Mouse (Mus musculus) monocyte, adult 2 months (primary cell): ENCODE data around the gene Dct.
A peak's percentile ranks its signal among the peaks of the same experiment; 100 is the strongest.

Experiments used
- DNase-seq, 2 experiments: peaks; one replicate each; pipeline ENCODE4 v3.0.0; 2022; ENCODE audit warnings: low spot score in 2 of 2, low read depth in 1 of 2

The Dct gene

DNA sequence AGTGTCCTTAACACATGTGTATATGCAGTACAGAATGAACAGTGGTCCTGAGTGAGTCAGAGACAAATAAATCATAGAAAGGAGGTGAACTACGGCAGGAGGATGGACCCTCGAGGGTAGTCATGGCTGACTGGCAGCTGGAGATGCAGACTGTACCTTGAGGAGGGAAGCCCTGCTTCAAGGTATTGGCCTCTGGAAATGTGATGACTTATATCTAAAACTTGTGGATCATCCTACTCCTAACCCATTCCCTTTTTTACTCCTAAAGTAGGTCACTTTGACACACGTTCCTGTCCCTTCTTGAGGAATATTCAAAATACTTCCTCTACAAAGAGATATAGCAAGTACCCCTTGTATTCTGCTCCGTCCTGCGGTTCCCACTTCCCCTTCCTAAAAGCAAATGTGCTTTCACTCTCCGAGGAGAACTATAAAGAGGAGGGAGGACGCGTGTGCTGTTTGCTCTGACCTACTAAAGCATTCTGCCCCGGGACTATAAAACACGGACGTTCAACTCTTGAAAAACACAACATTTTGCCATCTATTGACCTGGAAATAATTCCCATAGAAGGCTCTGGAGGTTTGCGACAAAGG lies 2.3 kb downstream of the Dct start:
- peak in 1 of 2 experiments; percentile 10 for DNase-seq

GRCm38 (mm10) chr14:118042963-118043362 lies 9.1 kb downstream of the Dct start:
- no peak for DNase-seq

DNA sequence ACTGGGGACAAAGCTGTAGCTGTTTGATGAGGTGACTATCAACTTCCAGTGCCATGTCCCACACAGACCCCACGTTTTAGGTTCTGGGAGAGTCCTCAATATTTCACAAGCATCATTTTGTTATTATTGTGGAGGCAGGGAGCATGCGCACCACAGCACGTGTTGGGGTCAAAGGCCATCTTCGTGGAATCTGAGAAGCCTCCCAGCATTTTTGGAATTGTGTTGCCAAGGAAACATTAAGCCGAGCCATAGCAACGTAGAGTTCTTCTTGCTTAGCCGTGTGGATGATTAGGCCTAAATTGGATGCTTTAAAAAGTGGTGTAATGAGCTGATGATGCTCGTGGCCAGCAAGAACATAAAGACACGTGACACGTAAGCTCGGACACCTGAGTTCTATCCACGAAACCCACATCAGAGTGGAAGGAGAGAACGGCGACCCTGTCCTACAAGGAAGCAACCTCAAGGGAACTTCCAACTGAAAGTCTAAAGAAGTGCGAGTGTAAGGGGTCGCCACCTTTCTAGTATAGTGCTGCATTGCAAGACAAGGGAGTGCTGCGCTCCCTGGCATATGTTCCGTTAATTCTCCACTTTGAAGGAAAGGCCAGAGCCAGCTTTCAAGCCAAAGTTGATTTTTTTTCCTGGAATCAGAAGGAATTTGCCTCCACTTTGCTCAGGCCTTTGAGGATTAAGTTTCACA lies 9.8 kb downstream of the Dct start:
- DNase-seq = no peak

DNA sequence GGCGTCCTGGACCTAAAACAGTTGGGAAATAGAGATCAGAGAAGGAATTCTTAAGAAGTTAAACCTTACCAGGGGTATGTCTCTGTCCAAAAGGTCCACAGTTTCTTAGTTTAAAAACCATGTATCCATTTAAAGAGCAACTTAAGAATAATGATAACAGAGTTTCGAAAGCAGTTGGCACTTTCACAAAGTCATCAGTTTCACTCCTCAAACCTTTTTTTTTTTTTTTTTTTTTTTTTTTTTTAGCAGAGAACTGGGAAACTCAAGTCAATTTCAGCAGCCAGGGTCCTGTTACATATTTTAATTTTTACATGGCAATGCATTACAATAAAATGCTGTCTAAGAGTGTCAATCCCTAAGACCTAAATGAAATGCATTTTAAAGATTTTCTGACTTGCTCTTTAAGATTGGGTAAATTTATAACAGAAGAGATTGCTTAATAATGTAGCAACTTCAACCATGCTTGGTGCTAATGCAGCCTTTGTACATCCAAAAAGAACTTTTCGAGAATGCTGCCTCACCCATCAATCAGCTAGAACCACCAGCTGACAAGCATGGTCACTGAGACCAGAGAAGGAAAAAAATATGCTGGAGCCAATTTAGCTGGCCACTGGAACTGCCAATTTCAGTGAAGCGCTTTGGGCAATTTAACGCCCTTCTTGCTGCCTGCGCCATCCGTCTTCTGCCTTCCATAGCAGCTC lies 11.3 kb downstream of the Dct start:
- no peak for DNase-seq

DNA sequence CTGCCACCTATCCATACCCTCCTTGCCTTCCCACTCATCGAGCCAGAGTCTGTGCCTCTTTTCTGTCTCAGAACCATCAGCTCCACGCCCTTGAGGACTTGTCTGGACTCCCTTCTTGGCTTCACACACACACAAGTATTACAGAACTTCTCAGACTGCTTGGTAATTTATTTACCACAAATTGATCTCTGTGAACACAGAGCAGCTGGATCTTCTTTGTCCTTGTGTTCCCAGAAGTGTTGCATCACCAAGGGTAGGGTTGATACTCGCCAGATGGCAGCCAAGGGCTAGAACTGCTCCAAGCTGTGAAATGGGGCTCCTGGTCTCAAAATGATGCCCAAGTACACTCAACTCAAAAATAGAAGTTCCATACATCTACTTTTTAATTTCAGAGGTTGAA lies 13.0 kb downstream of the Dct start:
- no peak for DNase-seq

- DNase-seq = no peak
Observed at GRCm38 (mm10) chr14:118027564-118027963, 24.5 kb downstream of the Dct start.

GRCm38 (mm10) chr14:118021867-118022543 lies 30.0 kb downstream of the Dct start:
- no peak for DNase-seq

- DNase-seq = no peak
Observed at GRCm38 (mm10) chr14:118019314-118019713, 32.7 kb downstream of the Dct start.

DNA sequence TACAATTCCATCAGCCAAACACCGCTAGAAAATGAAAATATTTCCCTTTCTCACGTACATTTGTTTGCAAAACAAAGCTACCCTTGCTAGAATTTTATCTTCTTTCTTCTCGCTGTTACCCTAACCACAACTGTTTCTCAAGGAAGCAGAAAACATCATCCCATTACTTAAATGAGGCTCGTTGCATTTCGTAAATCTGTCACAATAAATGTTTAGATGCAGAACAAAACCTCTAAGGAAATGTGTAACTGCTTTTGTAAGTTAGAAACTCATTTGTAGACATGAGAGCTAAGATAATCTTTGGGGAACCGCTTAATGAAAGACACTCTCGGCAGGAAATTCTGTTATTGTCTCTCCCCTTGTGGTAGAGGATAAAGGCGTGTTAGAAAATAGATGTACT lies 38.8 kb downstream of the Dct start:
- no peak for DNase-seq

DNA sequence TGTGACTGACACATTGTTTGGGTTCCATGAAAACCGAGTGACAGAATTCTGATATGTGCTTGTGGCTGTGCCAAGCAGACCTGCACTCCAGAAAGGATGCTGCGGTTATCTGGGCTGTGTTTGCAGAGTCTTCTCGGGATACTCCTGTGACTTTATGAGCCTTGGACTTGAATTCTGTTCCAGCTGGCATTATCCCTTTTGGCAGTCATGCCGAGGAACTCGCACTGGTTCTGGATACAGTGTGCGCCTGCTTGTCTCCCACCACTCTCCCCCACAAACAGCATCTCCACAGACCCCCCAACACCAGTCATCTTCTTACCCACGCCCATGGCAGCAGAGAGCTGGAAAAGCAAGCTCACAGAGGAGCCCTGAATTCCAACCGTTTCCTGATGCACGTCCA lies 42.5 kb downstream of the Dct start:
- no peak for DNase-seq

- no peak for DNase-seq
Observed at GRCm38 (mm10) chr14:118005697-118006096, 46.3 kb downstream of the Dct start.

DNA sequence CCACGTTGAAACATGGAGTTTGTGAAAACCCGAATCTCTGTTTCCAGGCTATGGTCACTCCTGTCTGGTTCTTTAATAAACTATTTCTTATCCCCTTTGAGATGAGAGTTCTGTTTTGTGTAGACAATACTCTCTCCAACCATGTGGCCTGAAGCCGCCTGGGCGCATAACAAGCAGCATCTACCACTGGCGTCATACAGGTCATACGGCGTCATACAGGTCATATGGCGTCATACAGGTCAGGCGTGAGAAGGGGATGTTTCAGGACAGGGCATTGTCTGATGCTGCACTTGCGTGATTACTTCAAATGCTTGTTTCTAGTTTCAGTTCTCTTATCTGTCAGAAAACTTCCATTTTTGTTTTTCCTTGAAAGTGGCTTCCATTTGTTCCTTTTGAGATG lies 47.6 kb downstream of the Dct start:
- DNase-seq = no peak

DNA sequence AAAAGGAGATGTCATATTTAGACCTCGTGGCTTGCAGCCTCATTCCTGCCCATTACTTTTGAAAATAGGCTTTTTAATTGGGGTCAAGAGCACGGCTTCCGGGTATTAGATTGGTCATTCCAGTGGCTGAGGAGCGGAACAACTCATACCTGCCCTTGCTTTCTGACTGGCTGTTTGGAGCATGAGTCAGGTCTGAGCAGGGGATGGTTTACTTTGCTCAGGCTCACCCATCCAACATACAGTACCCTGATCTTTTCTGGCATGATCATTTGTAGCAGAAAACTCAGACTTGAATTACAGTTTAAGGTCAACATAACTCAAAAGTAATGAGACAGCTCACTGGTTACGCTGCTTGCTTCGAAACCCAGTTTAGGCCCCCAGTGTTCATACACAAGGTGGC lies 58.2 kb downstream of the Dct start:
- DNase-seq = no peak

GRCm38 (mm10) chr14:117992600-117993256 lies 59.3 kb downstream of the Dct start:
- no peak for DNase-seq

DNA sequence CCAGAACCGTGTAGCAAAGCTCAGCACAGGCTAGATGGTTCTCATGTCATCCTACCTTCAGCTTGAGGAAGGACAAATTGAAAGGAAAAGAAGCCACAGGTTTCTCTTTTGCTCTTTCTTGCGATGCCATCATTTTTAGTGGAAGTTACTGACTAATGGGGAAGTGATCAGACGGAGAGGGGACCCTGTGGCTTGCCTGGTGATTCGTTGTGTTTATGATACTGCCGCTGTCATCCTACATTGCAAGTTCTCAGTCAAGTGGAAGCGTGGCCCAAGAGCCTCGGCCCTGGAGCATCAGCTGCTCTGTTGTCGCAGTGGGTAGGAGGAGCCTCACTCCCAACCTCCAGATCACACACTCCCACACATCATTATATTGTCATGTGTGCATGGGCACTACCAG lies 61.8 kb downstream of the Dct start:
- DNase-seq = no peak

DNA sequence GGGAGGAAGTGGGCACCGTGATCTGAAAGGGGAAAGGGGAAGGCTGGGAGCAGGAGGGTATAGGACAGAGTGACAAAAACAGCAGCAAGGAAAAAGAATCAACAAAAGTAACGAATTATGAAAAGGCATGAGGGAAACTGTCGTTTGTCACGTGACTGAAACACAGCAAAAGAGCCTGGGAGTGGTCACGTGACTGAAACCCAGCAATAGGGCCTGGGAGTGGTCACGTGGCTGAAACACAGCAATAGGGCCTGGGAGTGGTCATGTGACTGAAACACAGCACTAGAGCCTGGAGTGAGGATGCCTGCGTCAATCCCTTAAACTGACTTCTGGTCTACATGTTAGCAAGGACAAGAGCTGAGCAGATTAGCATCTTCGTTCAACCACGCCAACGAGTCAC lies 63.6 kb downstream of the Dct start:
- DNase-seq = no peak

DNA sequence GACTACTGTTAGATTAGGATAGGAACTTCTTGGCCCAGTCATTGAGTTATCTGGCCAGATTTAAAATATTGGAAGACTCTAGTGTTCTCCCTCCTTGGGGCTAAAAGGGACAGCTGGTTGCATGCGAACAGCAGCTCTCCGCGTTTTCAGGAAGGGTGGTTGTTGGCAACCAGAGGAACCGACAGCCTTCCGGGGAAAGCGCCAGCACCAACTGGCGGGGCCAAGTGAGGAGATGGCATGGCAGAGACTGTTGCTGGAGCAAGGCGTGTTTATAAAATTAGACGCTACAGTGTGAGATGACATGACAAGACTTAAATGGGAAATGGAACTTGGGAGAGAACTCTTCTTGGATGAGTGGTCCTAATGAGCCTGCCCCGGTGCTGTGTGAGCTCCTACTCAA lies 70.5 kb downstream of the Dct start:
- no peak for DNase-seq

DNA sequence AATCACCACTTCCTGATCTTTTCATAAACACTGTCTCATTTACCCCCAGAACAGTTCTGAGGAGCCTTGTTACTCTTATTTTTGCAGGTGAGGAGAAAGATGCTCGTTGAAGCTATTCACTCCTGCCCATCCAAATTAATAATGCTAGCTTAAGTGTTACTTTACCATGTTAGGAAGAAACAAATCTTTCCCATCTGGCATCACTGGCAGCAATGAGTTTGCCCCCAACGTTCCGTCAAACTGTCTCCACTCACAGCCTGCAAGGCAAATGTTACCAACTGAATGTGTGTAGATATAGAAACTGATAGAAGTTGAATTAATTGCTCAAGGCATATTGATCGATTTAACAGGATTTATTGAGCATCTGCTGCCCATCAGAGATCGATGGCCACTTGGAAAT lies 79.5 kb downstream of the Dct start:
- no peak for DNase-seq
